In genomic region chr5:85936667-85937314, GRCm38 (mm10) we compare ENCODE assay signal across 9 mouse cellular contexts.
DNase-seq lines count a peak whose midpoint lies in the region; ATAC-seq lines count a peak whose summit lies in the region.
"Had no signal": no experiment of that assay in that cellular context is flagged by ENCODE, and none has a peak within 500 bp of the region (broad histone marks: within the 10 kb centered on the region; RNA-seq: fewer than 3 reads in every experiment).

No protein-coding gene starts in this region.

- no peak overlapping the region for H3K9ac ChIP-seq in heart, embryonic 12.5 days
- H3K9ac ChIP-seq in hindbrain, embryonic 11.5 days (ENCODE audit: low read depth, low read length): no peak overlapping the region
- H3K9ac ChIP-seq in neural tube, embryonic 14.5 days (replicated peaks; ENCODE audit: low read depth, low read length): no peak overlapping the region
- H3K9ac ChIP-seq: limb, embryonic 15.5 days had no signal

- no peak overlapping the region for H3K4me3 ChIP-seq in heart, embryonic 12.5 days
- H3K4me3 ChIP-seq in hindbrain, embryonic 11.5 days (ENCODE audit: low read depth, low read length): no peak overlapping the region
- H3K4me3 ChIP-seq in neural tube, embryonic 14.5 days (ENCODE audit: low read depth, low read length): no peak overlapping the region
- H3K4me3 ChIP-seq: limb, embryonic 15.5 days had no signal

- no peak overlapping the region for H3K4me2 ChIP-seq in heart, embryonic 12.5 days
- no peak overlapping the region for H3K4me2 ChIP-seq in hindbrain, embryonic 11.5 days (replicated peaks; ENCODE audit: low read depth, low read length)
- H3K4me2 ChIP-seq in neural tube, embryonic 14.5 days (ENCODE audit: low read depth, low read length): no peak overlapping the region
- H3K4me2 ChIP-seq: limb, embryonic 15.5 days had no signal

- H3K4me1 ChIP-seq in heart, embryonic 12.5 days (replicated peaks): no peaks in the 10 kb centered on the region
- no peaks in the 10 kb centered on the region for H3K4me1 ChIP-seq in hindbrain, embryonic 11.5 days (replicated peaks; ENCODE audit: control insufficient read depth, insufficient read depth, low read length)
- no peaks in the 10 kb centered on the region for H3K4me1 ChIP-seq in neural tube, embryonic 14.5 days (ENCODE audit: control insufficient read depth, insufficient read depth, low read length)
- H3K4me1 ChIP-seq: limb, embryonic 15.5 days had no signal

- WGBS in heart, embryonic 12.5 days: 35% methylated on average over 8 of the region's 8 CpGs
- WGBS in hindbrain, embryonic 11.5 days: 41% methylated on average over 8 of the region's 8 CpGs
- 39% methylated on average over 8 of the region's 8 CpGs for WGBS in neural tube, embryonic 14.5 days

- H3K9me3 ChIP-seq in heart, embryonic 12.5 days (replicated peaks): no peaks in the 10 kb centered on the region
- no peaks in the 10 kb centered on the region for H3K9me3 ChIP-seq in hindbrain, embryonic 11.5 days (ENCODE audit: control insufficient read depth, low read length)
- no peaks in the 10 kb centered on the region for H3K9me3 ChIP-seq in neural tube, embryonic 14.5 days (ENCODE audit: control insufficient read depth, low read length)
- H3K9me3 ChIP-seq: limb, embryonic 15.5 days had no signal

- ATAC-seq in heart, embryonic 12.5 days (ENCODE audit: insufficient number of reproducible peaks, low FRiP score): no peak
- ATAC-seq in hindbrain, embryonic 11.5 days (ENCODE audit: low FRiP score): no peak
- peak; percentile 60; the same call in 1 of the 2 replicates for ATAC-seq in neural tube, embryonic 14.5 days (ENCODE audit: low read depth)

- DNase-seq in heart, postnatal 10 days: peak; percentile 25 to 46
- DNase-seq in MN1 (ENCODE audit: low spot score): peak; percentile 62
- peak; percentile 28 to 54 for DNase-seq in cerebellum, postnatal 36 days
- peak; percentile 81 for DNase-seq in hindbrain, embryonic 11.5 days (ENCODE audit: low spot score)
- DNase-seq in left cerebral cortex, postnatal 25 days (ENCODE audit: low spot score in 2 of 2): peak; percentile 59 to 67
- no peak for DNase-seq in gastrocnemius, postnatal 36 days

- no peaks in the 10 kb centered on the region for H3K27me3 ChIP-seq in heart, embryonic 12.5 days (replicated peaks)
- no peaks in the 10 kb centered on the region for H3K27me3 ChIP-seq in hindbrain, embryonic 11.5 days (ENCODE audit: control insufficient read depth, insufficient read depth, low read length)
- H3K27me3 ChIP-seq in neural tube, embryonic 14.5 days (ENCODE audit: control insufficient read depth, insufficient read depth, low read length): no peaks in the 10 kb centered on the region
- H3K27me3 ChIP-seq: limb, embryonic 15.5 days had no signal

- intact Hi-C loops in heart, postnatal 10 days (cut with DNase I): loop anchor here (5.0 kb wide), 1 partner anchor 349 kb away; no protein-coding TSS in a partner anchor
- intact Hi-C loops in left cerebral cortex, postnatal 25 days (cut with DNase I): loop anchor here (2.0 to 10.0 kb wide), 2 partner anchors 350 to 1522 kb away; partner anchors contain the start of gene Epha5
- intact Hi-C loops in gastrocnemius, postnatal 36 days (cut with DNase I): no loop called here

- no peaks in the 10 kb centered on the region for H3K36me3 ChIP-seq in heart, embryonic 12.5 days
- H3K36me3 ChIP-seq in hindbrain, embryonic 11.5 days (ENCODE audit: control insufficient read depth, insufficient read depth, low read length): no peaks in the 10 kb centered on the region
- H3K36me3 ChIP-seq in neural tube, embryonic 14.5 days (ENCODE audit: control insufficient read depth, insufficient read depth, low read length): no peaks in the 10 kb centered on the region
- H3K36me3 ChIP-seq: limb, embryonic 15.5 days had no signal

- no peak overlapping the region for H3K27ac ChIP-seq in heart, embryonic 12.5 days (ENCODE audit: poor library complexity, severe bottlenecking)
- H3K27ac ChIP-seq in hindbrain, embryonic 11.5 days (ENCODE audit: low read depth, low read length): no peak overlapping the region
- no peak overlapping the region for H3K27ac ChIP-seq in neural tube, embryonic 14.5 days (ENCODE audit: low read depth, low read length)
- H3K27ac ChIP-seq: limb, embryonic 15.5 days had no signal

Comparison
In these comparisons a context has a peak if more than half of its experiments do, and no peak if none do; other contexts are left out.
1. DNase-seq: peak in heart, postnatal 10 days (2 of 2), MN1 (single experiment), cerebellum, postnatal 36 days (2 of 2), hindbrain, embryonic 11.5 days (single experiment) and left cerebral cortex, postnatal 25 days (2 of 2); none in gastrocnemius, postnatal 36 days (0 of 2).